Mouse (Mus musculus): ENCODE measurements at regions not wholly inside any gene's neighbourhood (a gene's known extent, or its start where the extent isn't known, plus 50 kb on each side); places are given as distances from the start of the nearest gene placed in this dataset.
"Not testable (repeated sequence)": the region's sequence is repeated elsewhere in the genome, so short reads cannot be mapped to it uniquely, and the experiment has no call there.

GRCm38 (mm10) chr2:72655864-72656263 lies 179.9 kb downstream of the Cdca7 start:
- ATAC-seq (ENCODE audit: low FRiP score): no peak
- no peak overlapping the region for H3K27ac ChIP-seq (ENCODE audit: low read depth, low read length)
- TF ChIP-seq CTCF (IDR thresholded peaks at IDR 0.05): no peak; the same call in 1 of the 2 replicates

GRCm38 (mm10) chr2:72657101-72657920 lies 181.4 kb downstream of the Cdca7 start:
- Histone ChIP-seq H3K27ac (ENCODE audit: low read depth, low read length) (no peak overlapping the region), H3K9ac (replicated peaks; ENCODE audit: low read length, poor library complexity, severe bottlenecking) (no peak overlapping the region), H3K4me1 (ENCODE audit: insufficient read depth, low read length) (no peaks in the 10 kb centered on the region), H3K9me3 (ENCODE audit: low read length) (no peaks in the 10 kb centered on the region), H3K4me3 (ENCODE audit: low read depth, low read length) (no peak overlapping the region), H3K4me2 (ENCODE audit: low read depth, low read length, poor library complexity, severe bottlenecking) (no peak overlapping the region), H3K27me3 (ENCODE audit: insufficient read depth, low read length) (no peaks in the 10 kb centered on the region), H3K36me3 (ENCODE audit: insufficient read depth, low read length) (no peaks in the 10 kb centered on the region)
- DNase-seq (ENCODE audit: low spot score): no peak
- ATAC-seq (ENCODE audit: low FRiP score): no peak
- no peak for TF ChIP-seq CTCF (IDR thresholded peaks at IDR 0.05)
- 74% methylated on average over 10 of the region's 10 CpGs for WGBS

More at GRCm38 (mm10) chr2:72655864-72656263, 179.9 kb downstream of the Cdca7 start:
- no peak overlapping the region for H3K4me2 ChIP-seq (ENCODE audit: low read depth, low read length, poor library complexity, severe bottlenecking)
- no peaks in the 10 kb centered on the region for H3K36me3 ChIP-seq (ENCODE audit: insufficient read depth, low read length)
- WGBS: 79% methylated on average over 9 of the region's 9 CpGs
- H3K27me3 ChIP-seq (ENCODE audit: insufficient read depth, low read length): no peaks in the 10 kb centered on the region
- H3K4me1 ChIP-seq (ENCODE audit: insufficient read depth, low read length): no peaks in the 10 kb centered on the region
- H3K4me3 ChIP-seq (ENCODE audit: low read depth, low read length): no peak overlapping the region
- no peak overlapping the region for H3K9ac ChIP-seq (replicated peaks; ENCODE audit: low read length, poor library complexity, severe bottlenecking)
- DNase-seq (ENCODE audit: low spot score): no peak
- no peaks in the 10 kb centered on the region for H3K9me3 ChIP-seq (ENCODE audit: low read length)

GRCm38 (mm10) chr2:72662396-72662795 lies 186.4 kb downstream of the Cdca7 start:
- no peak overlapping the region for H3K27ac ChIP-seq (ENCODE audit: low read depth, low read length)
- H3K4me2 ChIP-seq (ENCODE audit: low read depth, low read length, poor library complexity, severe bottlenecking): no peak overlapping the region
- no peak overlapping the region for H3K9ac ChIP-seq (replicated peaks; ENCODE audit: low read length, poor library complexity, severe bottlenecking)
- H3K4me3 ChIP-seq (ENCODE audit: low read depth, low read length): no peak overlapping the region
- H3K4me1 ChIP-seq (ENCODE audit: insufficient read depth, low read length): no peaks in the 10 kb centered on the region
- ATAC-seq (ENCODE audit: low FRiP score) (no peak), DNase-seq (ENCODE audit: low spot score) (no peak)
- H3K36me3 ChIP-seq (ENCODE audit: insufficient read depth, low read length): no peaks in the 10 kb centered on the region
- no peaks in the 10 kb centered on the region for H3K9me3 ChIP-seq (ENCODE audit: low read length)
- no peak for TF ChIP-seq CTCF (IDR thresholded peaks at IDR 0.05)
- no peaks in the 10 kb centered on the region for H3K27me3 ChIP-seq (ENCODE audit: insufficient read depth, low read length)
- whole genome bisulfite sequencing: 88% methylated on average over 7 of the region's 7 CpGs

GRCm38 (mm10) chr2:72662979-72663780 lies 187.2 kb downstream of the Cdca7 start:
- no peak for TF ChIP-seq CTCF (IDR thresholded peaks at IDR 0.05)
- no peak for ATAC-seq (ENCODE audit: low FRiP score)
- no peak overlapping the region for H3K9ac ChIP-seq (replicated peaks; ENCODE audit: low read length, poor library complexity, severe bottlenecking)
- no peak overlapping the region for H3K4me2 ChIP-seq (ENCODE audit: low read depth, low read length, poor library complexity, severe bottlenecking)
- H3K4me3 ChIP-seq (ENCODE audit: low read depth, low read length): no peak overlapping the region
- no peaks in the 10 kb centered on the region for H3K27me3 ChIP-seq (ENCODE audit: insufficient read depth, low read length)
- no peak for DNase-seq (ENCODE audit: low spot score)
- H3K9me3 ChIP-seq (ENCODE audit: low read length): no peaks in the 10 kb centered on the region
- 74% methylated on average over 8 of the region's 8 CpGs for WGBS
- H3K27ac ChIP-seq (ENCODE audit: low read depth, low read length): no peak overlapping the region
- H3K36me3 ChIP-seq (ENCODE audit: insufficient read depth, low read length): no peaks in the 10 kb centered on the region
- H3K4me1 ChIP-seq (ENCODE audit: insufficient read depth, low read length): no peaks in the 10 kb centered on the region

GRCm38 (mm10) chr2:72667396-72667795 lies 191.4 kb downstream of the Cdca7 start:
- H3K36me3 ChIP-seq (ENCODE audit: insufficient read depth, low read length); H3K9me3 ChIP-seq (ENCODE audit: low read length); DNase-seq (ENCODE audit: low spot score); H3K27me3 ChIP-seq (ENCODE audit: insufficient read depth, low read length); ATAC-seq (ENCODE audit: low FRiP score); H3K4me2 ChIP-seq (ENCODE audit: low read depth, low read length, poor library complexity, severe bottlenecking); H3K4me3 ChIP-seq (ENCODE audit: low read depth, low read length); H3K27ac ChIP-seq (ENCODE audit: low read depth, low read length); H3K9ac ChIP-seq (replicated peaks; ENCODE audit: low read length, poor library complexity, severe bottlenecking); H3K4me1 ChIP-seq (ENCODE audit: insufficient read depth, low read length): not testable (repeated sequence)
- WGBS: 98% methylated on average over 16 of the region's 16 CpGs

Measured in midbrain, postnatal 0 days (tissue).